Mouse (Mus musculus): Measurements from ENCODE around the gene Glrx5.

- TF ChIP-seq CTCF (IDR thresholded peaks at IDR 0.05; ENCODE audit: control insufficient read depth, insufficient read depth, insufficient replicate concordance, low read depth, low read length) (no peak), POLR2A (IDR thresholded peaks at IDR 0.05; ENCODE audit: control insufficient read depth, low read depth, low read length) (0 out of 2 replicates have a peak, but pooled peaks have one; percentile 25)
Measured at GRCm38 (mm10) chr12:105005715-105005972, 26.8 kb upstream of the Glrx5 start.

All from testis, adult 2 months (tissue).